Mouse (Mus musculus) heart, adult 2 months (tissue): Measurements from ENCODE around the gene Elmo2. TPM values are rescaled to one million over a fixed set of nuclear protein-coding genes. Genes with fewer than 3 reads are reported as not detected.

Experiments
- DNase-seq, 2 experiments: peaks; one replicate each; pipeline ENCODE4 v3.0.0; 2021
- H3K27ac ChIP-seq: fragments of 200-600 bp; 2 replicates; pipeline ENCODE4 v1.8.1; 2022
- H3K27me3 ChIP-seq: fragments of 200-500 bp; 2 replicates; pipeline ENCODE4 v1.6.1; 2012; ENCODE audit warnings: mild to moderate bottlenecking, low read length, inconsistent platforms, mixed read lengths; ENCODE audit not compliant: control insufficient read depth, insufficient read depth
- H3K36me3 ChIP-seq: fragments of 200-500 bp; 2 replicates; pipeline ENCODE4 v1.6.1; 2012; ENCODE audit warnings: low read length, inconsistent platforms; ENCODE audit not compliant: control insufficient read depth, insufficient read depth
- H3K4me1 ChIP-seq: fragments of 200-500 bp; 2 replicates; pipeline ENCODE4 v1.6.1; 2011; ENCODE audit warnings: low read length; ENCODE audit not compliant: control insufficient read depth, insufficient read depth
- H3K4me3 ChIP-seq: fragments of 200-600 bp; 2 replicates; pipeline ENCODE4 v1.8.1; 2022
- H3K79me2 ChIP-seq: fragments of 200-500 bp; replicated peaks from 2 replicates; pipeline ENCODE4 v1.6.1; 2012; ENCODE audit warnings: mild to moderate bottlenecking, inconsistent platforms, low read length, moderate library complexity, mixed read lengths; ENCODE audit not compliant: control insufficient read depth, insufficient read depth
- H3K9ac ChIP-seq: fragments of 200-500 bp; 2 replicates; pipeline ENCODE4 v1.6.1; 2012; ENCODE audit warnings: low read depth, mild to moderate bottlenecking, control low read depth, inconsistent platforms, low read length, mixed read lengths
- CTCF ChIP-seq: fragments of 200-600 bp; IDR thresholded peaks from 2 replicates; pipeline ENCODE4 v1.8.1; 2022; ENCODE audit warnings: antibody characterized with exemption, mild to moderate bottlenecking, moderate library complexity
- EP300 ChIP-seq: fragments of 200-500 bp; IDR thresholded peaks from 2 replicates; pipeline ENCODE4 v1.6.1; 2011; ENCODE audit warnings: low read depth, low read length, control low read depth; ENCODE audit not compliant: insufficient read depth
- POLR2A ChIP-seq: fragments of 200-500 bp; IDR thresholded peaks from 2 replicates; pipeline ENCODE4 v1.6.1; 2011; ENCODE audit warnings: mild to moderate bottlenecking, low read depth, low read length, control low read depth; ENCODE audit not compliant: insufficient read depth
- WGBS: fragments of 180-500 bp; shearing (Covaris S2); methylation state at CpG from one replicate; pipeline ENCODE4 v1.1.7; 2018; 5-methylcytosine and 5-hydroxymethylcytosine counted together
- intact Hi-C: fragments of 180-260 bp; cut with DNase I; formaldehyde crosslinking; loops from one replicate; pipeline ENCODE4 v1.15.1; 2025
- polyA plus RNA-seq: library from polyadenylated mRNA; depleted of rRNA; stranded (reverse); fragments of >200 nt; gene quantifications from 2 replicates; pipeline ENCODE4 v1.2.3, GENCODE M21; 2012
- total RNA-seq, 2 experiments: library from RNA; stranded (reverse); gene quantifications; 2 replicates each; pipeline ENCODE4 v1.2.3; 2021

Elmo2 gene
- total and polyA plus RNA-seq, 3 experiments = 13.9 to 36.3 (median 14.8) TPM

DNA sequence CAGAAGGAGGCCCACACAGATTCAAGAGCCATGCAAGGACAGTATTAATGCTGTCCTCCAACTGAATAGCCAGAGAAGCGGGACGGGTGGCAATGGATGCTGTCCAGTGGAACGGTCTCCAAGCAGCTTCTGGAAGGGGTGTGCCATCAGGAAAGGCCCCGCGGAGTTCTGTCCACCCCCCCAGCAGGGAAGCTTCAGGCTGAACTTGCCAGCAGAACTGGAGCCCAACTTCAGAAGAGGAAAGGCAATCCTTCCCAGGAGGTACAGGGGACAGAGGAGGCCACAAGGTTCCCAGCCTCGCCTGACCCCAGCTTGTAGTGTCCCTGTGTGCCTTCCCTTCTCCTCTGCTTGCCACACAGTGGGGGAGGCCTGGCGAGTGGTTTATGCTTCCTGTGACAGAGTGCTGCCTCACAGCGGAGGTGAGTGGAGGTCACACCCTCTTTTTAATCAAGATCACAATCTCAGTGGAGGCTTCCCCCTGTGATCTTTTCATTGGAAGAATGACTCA lies 4.8 kb downstream of the Elmo2 start:
- H3K9ac ChIP-seq = peak overlapping the region; percentile 42; the same call in 1 of the 2 replicates
- H3K4me1 ChIP-seq = peaks cover 59% of the 10 kb centered on the region
- intact Hi-C loops = no loop called here
- H3K4me3 ChIP-seq = peak overlapping the region; percentile 4; the same call in 1 of the 2 replicates
- peak overlapping the region; percentile 81 for H3K27ac ChIP-seq
- H3K27me3 ChIP-seq = no peaks in the 10 kb centered on the region
- H3K79me2 ChIP-seq = peaks cover 3% of the 10 kb centered on the region
- 22% methylated on average over 8 of the region's 8 CpGs for WGBS
- TF ChIP-seq EP300 = no peak
- peak; percentile 17; the same call in 1 of the 2 replicates for TF ChIP-seq CTCF
- TF ChIP-seq POLR2A = no peak
- no peaks in the 10 kb centered on the region for H3K36me3 ChIP-seq
- DNase-seq = peak in 1 of 2 experiments; percentile 39

- no peaks in the 10 kb centered on the region for H3K36me3 ChIP-seq
- peaks cover 58% of the 10 kb centered on the region for H3K4me1 ChIP-seq
- DNase-seq = peak; percentile 67 to 81
- H3K9ac ChIP-seq = 0 out of 2 replicates have a peak overlapping the region, but pooled peaks have one; percentile 11
- no peaks in the 10 kb centered on the region for H3K79me2 ChIP-seq
- intact Hi-C loops = no loop called here
- H3K4me3 ChIP-seq = peak overlapping the region; percentile 4
- H3K27me3 ChIP-seq = no peaks in the 10 kb centered on the region
- 23% methylated on average over 12 of the region's 12 CpGs for WGBS
- peak overlapping the region; percentile 81 for H3K27ac ChIP-seq
- 0 out of 2 replicates have a peak, but pooled peaks have one; percentile 36 for TF ChIP-seq POLR2A
- TF ChIP-seq EP300 = 0 out of 2 replicates have a peak, but pooled peaks have one; percentile 42
- TF ChIP-seq CTCF = peak; percentile 40
These were observed 5.6 kb downstream of the Elmo2 start for GRCm38 (mm10) chr2:165320531-165321150.

DNA sequence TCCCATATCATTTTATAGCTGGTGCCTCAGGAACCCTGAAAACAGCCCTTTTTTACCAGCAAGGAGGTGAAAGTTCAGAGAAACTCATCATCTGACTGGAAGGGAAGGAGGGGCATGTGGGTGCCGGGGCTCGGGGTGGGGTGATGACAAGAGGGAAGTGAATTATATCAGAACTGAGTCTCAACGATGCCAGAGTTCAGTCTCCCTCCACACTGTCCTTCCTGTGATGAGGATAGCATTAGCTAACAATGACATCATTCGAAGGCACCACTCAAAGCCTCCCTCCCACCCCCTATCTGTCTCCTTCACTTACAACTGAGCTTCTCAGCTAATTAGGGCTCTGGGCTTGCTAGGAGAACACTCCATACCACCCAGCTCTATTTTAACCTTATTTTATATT lies 6.8 kb downstream of the Elmo2 start:
- peaks cover 52% of the 10 kb centered on the region for H3K4me1 ChIP-seq
- H3K27me3 ChIP-seq = no peaks in the 10 kb centered on the region
- no peak for DNase-seq
- 18% methylated on average over 4 of the region's 4 CpGs for WGBS
- H3K4me3 ChIP-seq = no peak overlapping the region
- no peaks in the 10 kb centered on the region for H3K36me3 ChIP-seq
- peak overlapping the region; percentile 22 for H3K27ac ChIP-seq
- H3K9ac ChIP-seq = no peak overlapping the region
- intact Hi-C loops = no loop called here
- H3K79me2 ChIP-seq = no peaks in the 10 kb centered on the region
- TF ChIP-seq EP300 = no peak
- no peak for TF ChIP-seq POLR2A
- TF ChIP-seq CTCF = no peak

DNA sequence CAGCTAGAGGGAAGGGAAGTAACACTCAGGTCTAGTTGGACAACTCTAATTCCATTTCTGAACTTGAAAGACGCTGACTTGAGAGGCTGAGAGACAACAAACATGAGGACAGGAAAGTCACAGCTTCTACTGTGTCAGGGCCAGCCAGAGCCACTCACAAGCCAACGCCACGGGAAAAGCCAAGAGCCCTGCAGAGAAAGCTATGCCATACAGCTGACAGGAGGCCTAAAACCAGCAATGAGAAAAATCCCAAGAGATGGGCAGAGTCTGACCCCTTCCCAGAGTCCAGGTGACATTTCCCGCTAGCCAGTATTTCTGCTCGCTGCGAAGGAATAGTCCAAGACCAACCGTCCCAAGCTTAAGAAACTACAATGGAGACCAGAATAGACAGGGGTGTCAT lies 7.3 kb downstream of the Elmo2 start:
- TF ChIP-seq EP300 (no peak), POLR2A (no peak), CTCF (no peak)
- no peaks in the 10 kb centered on the region for H3K27me3 ChIP-seq
- no peak overlapping the region for H3K9ac ChIP-seq
- no peak overlapping the region for H3K4me3 ChIP-seq
- peaks cover 51% of the 10 kb centered on the region for H3K4me1 ChIP-seq
- no peak overlapping the region for H3K27ac ChIP-seq
- H3K36me3 ChIP-seq = no peaks in the 10 kb centered on the region
- H3K79me2 ChIP-seq = no peaks in the 10 kb centered on the region
- intact Hi-C loops = no loop called here
- DNase-seq = no peak
- 75% methylated on average over 7 of the region's 7 CpGs for WGBS

DNA sequence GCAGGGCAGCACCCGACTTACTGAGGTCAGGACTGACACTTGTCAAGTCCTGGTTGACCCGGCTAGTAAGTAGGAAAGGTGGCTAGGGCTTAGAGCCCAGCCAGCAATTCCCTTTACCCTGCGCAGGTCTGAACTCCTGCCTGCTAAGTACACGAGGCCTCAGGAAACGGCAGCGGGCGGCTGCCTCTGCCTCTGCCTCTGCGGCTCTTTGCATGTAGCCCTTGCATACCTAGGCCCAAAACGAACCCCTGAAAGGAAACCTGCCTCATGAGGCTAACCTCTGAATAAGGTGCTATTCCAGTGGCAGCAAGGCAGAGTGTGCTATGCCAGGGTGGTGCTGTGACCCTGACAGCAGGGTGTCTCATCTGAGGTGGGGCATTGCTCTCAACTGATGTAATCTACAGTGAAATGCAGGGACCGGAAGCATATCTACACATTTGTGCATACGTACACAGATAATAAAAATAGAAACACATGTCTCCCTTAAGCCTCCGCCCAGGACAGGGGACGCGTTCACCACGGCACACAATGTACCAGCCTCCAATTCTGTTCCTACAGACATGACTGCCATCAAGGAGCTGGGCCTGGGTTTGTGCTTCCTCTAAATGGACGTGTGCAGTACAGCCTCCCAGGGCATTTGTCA lies 8.5 kb downstream of the Elmo2 start:
- H3K27ac ChIP-seq = peak overlapping the region; percentile 41; the same call in 1 of the 2 replicates
- intact Hi-C loops = no loop called here
- TF ChIP-seq EP300 (no peak), POLR2A (no peak), CTCF (no peak)
- no peak overlapping the region for H3K4me3 ChIP-seq
- DNase-seq = no peak
- WGBS = 37% methylated on average over 16 of the region's 16 CpGs
- no peaks in the 10 kb centered on the region for H3K36me3 ChIP-seq
- H3K9ac ChIP-seq = no peak overlapping the region; the same call in 1 of the 2 replicates
- H3K79me2 ChIP-seq = no peaks in the 10 kb centered on the region
- no peaks in the 10 kb centered on the region for H3K27me3 ChIP-seq
- H3K4me1 ChIP-seq = peaks cover 47% of the 10 kb centered on the region
